Mouse (Mus musculus) spleen, adult 2 months (tissue): Measurements from ENCODE around the gene Tldc1. TPM values are rescaled to one million over a fixed set of nuclear protein-coding genes. Genes with fewer than 3 reads are reported as not detected.

Source experiments
- DNase-seq, 2 experiments: peaks; one replicate each; pipeline versions ENCODE4 v3.0.0 to v3.0.0-alpha.2; 2012 to 2021; ENCODE audit warnings: low spot score in 2 of 2, low read depth in 1 of 2
- H3K27ac ChIP-seq: fragments of 200-500 bp; 2 replicates; pipeline ENCODE4 v1.5.1; 2012; ENCODE audit warnings: low read length, inconsistent platforms; ENCODE audit not compliant: insufficient read depth
- H3K27me3 ChIP-seq: fragments of 200-500 bp; 2 replicates; pipeline ENCODE4 v1.6.1; 2012; ENCODE audit warnings: mild to moderate bottlenecking, moderate library complexity, low read length, inconsistent platforms; ENCODE audit not compliant: control insufficient read depth, insufficient read depth
- H3K36me3 ChIP-seq: fragments of 200-500 bp; 2 replicates; pipeline ENCODE4 v1.6.1; 2012; ENCODE audit warnings: mild to moderate bottlenecking, low read length, inconsistent platforms; ENCODE audit not compliant: control insufficient read depth, insufficient read depth
- H3K4me1 ChIP-seq: fragments of 200-500 bp; 2 replicates; pipeline ENCODE4 v1.6.1; 2011; ENCODE audit warnings: inconsistent platforms; ENCODE audit not compliant: control insufficient read depth, insufficient read depth, insufficient read length
- H3K4me3 ChIP-seq: fragments of 200-500 bp; 2 replicates; pipeline ENCODE4 v1.5.1; 2011; ENCODE audit warnings: mild to moderate bottlenecking, inconsistent platforms; ENCODE audit not compliant: insufficient read depth, insufficient read length; ENCODE audit errors: extremely low read depth
- CTCF ChIP-seq: fragments of 200-500 bp; IDR thresholded peaks from 2 replicates; pipeline ENCODE4 v1.5.1; 2011; ENCODE audit warnings: mild to moderate bottlenecking, inconsistent platforms; ENCODE audit not compliant: insufficient read depth, insufficient read length, insufficient replicate concordance; ENCODE audit errors: extremely low read depth
- POLR2A ChIP-seq: fragments of 200-500 bp; IDR thresholded peaks from 2 replicates; pipeline ENCODE4 v1.6.1; 2011; ENCODE audit warnings: low read depth, low read length, inconsistent platforms
- whole genome bisulfite sequencing: fragments of 180-500 bp; shearing (Covaris S2); methylation state at CpG from one replicate; pipeline ENCODE4 v1.1.7; 2018; 5-methylcytosine and 5-hydroxymethylcytosine counted together
- polyA plus RNA-seq: library from polyadenylated mRNA; depleted of rRNA; stranded (reverse); fragments of >200 nt; gene quantifications from 2 replicates; pipeline ENCODE4 v1.2.3, GENCODE M21; 2012; rRNA removed

The Tldc1 gene
- polyA plus RNA-seq, 1 experiment: 4.8 TPM

DNA sequence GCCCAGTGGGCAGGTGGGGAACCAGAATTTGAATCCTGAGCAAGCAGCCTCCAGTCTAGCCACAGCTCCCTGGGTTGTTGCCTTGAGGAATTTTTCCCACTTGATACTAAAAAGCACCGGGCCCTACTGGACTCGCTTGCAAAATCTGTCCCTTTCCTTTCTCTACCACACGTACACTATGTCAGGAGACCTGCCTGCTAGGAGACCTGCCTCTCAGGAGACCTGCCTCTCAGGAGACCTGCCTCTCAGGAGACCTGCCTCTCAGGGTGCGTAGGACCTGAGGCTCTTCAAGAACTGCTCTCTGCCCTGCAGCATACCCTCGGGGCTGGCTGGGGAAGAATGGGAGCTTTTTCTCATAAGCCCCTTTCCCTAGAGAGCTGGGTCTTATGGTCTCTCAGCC, 64.8 kb downstream of the Tldc1 start:
- no peak overlapping the region for H3K27ac ChIP-seq
- 73% methylated on average over 5 of the region's 5 CpGs for WGBS
- H3K4me1 ChIP-seq: no peaks in the 10 kb centered on the region
- H3K4me3 ChIP-seq: no peak overlapping the region
- no peaks in the 10 kb centered on the region for H3K36me3 ChIP-seq
- DNase-seq: no peak
- TF ChIP-seq POLR2A: no peak
- TF ChIP-seq CTCF: no peak
- no peaks in the 10 kb centered on the region for H3K27me3 ChIP-seq

DNA sequence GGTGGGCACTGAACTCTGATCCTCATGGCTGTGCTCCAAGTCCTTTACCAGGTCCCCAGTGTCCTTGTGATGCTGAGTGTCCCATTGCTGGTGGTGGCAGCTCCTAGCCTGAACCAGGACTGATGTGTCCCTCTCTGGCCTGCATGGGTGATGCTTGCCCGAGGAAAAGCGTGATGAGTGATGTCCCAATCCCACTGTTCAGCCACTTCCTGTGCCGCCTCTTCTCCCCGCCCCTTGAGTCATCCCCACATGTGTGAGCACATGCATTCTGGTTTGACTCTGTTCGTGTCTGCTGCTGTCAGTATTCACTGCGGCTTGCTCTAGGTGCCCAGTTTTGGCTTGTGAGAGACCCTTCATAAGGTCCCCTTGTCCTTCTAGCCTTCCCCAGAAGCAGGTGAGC, 66.0 kb downstream of the Tldc1 start:
- DNase-seq: no peak
- H3K27me3 ChIP-seq: no peaks in the 10 kb centered on the region
- no peak overlapping the region for H3K27ac ChIP-seq
- H3K4me1 ChIP-seq: no peaks in the 10 kb centered on the region
- H3K36me3 ChIP-seq: no peaks in the 10 kb centered on the region
- WGBS: 68% methylated on average over 6 of the region's 6 CpGs
- TF ChIP-seq CTCF (no peak), POLR2A (no peak)
- H3K4me3 ChIP-seq: no peak overlapping the region

Other genes with a start within 250 kb of the Tldc1 start
- gene Mbtps1, start 219.7 kb downstream of the Tldc1 start, polyA plus RNA-seq: 40.5 and 48.5 TPM in 2 replicates
- gene Hsdl1, start 203.2 kb downstream of the Tldc1 start, polyA plus RNA-seq: 29.9 and 39.7 TPM in 2 replicates
- not detected in 2 replicates for gene Dnaaf1, start 203.2 kb downstream of the Tldc1 start, polyA plus RNA-seq
- 28.7 and 37.1 TPM in 2 replicates for gene Taf1c, start 173.2 kb downstream of the Tldc1 start, polyA plus RNA-seq
- gene Adad2, start 165.7 kb downstream of the Tldc1 start, polyA plus RNA-seq: not detected in 2 replicates
- gene Kcng4, start 142.7 kb downstream of the Tldc1 start, polyA plus RNA-seq: 0.13 and 0.16 TPM in 2 replicates
- 5.8 and 11.8 TPM in 2 replicates for gene Wfdc1, start 112.1 kb downstream of the Tldc1 start, polyA plus RNA-seq
- gene Atp2c2, start 78.4 kb downstream of the Tldc1 start, polyA plus RNA-seq: 0.28 and 0.36 TPM in 2 replicates
- 606 and 770 TPM in 2 replicates for gene Cotl1, start 62.1 kb upstream of the Tldc1 start, polyA plus RNA-seq
- gene Klhl36, start 83.8 kb upstream of the Tldc1 start, polyA plus RNA-seq: 27.2 and 54.6 TPM in 2 replicates
- gene Usp10, start 131.9 kb upstream of the Tldc1 start, polyA plus RNA-seq: 77.8 and 81.9 TPM in 2 replicates
- 26.1 and 26.4 TPM in 2 replicates for gene Gm20388, start 132.4 kb upstream of the Tldc1 start, polyA plus RNA-seq
- 4.1 and 8.9 TPM in 2 replicates for gene Crispld2, start 214.0 kb upstream of the Tldc1 start, polyA plus RNA-seq